Mouse (Mus musculus): ENCODE data around the gene Mettl7b.

The Mettl7b gene

DNA sequence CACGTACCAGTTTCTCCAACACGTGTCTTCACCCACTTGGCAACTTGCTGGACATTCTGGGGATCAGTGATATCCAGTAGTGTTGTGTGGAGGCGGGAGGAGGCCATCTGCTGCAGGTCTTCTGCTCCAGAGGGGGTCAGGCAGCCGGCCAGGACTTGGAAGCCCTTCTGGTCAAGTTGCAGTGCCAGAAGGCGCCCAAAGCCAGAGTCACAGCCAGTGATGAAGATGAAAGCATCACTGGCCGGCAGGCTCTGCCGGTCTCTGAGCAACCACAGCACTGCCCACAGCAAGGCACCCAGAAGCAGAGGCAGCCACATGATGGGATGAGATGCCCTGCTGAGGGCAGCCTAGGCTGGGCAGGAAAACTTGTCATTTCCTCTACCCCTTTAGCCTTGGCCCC lies 42.5 kb downstream of the Mettl7b start:
- DNase-seq: peak; percentile 60

DNA sequence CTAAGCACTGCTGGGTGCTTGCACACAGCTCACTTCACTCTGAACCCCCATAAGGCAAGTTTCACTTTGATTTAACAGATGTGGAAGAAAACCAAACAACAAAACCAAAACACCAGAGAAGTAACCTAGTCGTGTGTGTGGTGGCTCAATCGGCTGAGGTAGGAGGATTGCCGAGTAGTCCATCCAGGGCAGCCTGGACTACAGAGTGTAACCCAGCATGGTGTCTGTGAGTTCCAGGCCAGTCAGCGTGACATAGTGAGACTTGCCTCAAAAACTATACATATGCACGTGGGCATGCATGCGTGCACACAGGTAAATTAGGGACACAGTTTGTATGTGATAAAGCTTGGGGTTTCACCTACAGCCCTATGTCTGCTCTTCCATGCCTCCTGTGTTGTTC lies 43.4 kb downstream of the Mettl7b start:
- no peak for DNase-seq

DNA sequence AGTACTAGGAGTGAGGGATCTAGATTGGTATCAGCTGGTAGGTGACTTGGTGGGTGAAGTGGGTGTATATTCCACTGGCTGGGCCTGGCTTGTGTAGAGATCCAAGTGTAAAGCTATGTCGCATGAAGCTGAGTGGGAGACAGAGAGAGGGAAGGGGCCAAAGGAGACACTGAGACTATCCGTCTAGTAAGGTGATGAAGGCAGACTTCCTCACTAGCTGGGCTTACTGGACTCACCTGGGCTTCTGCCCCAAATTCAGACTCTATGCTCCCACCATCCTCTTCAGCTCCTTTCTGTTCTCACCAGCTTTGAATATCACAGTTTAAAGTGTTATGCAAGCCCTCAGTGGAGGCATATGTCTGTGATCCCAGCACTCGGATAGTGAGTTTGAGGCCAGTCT lies 44.1 kb downstream of the Mettl7b start:
- DNase-seq: no peak

DNA sequence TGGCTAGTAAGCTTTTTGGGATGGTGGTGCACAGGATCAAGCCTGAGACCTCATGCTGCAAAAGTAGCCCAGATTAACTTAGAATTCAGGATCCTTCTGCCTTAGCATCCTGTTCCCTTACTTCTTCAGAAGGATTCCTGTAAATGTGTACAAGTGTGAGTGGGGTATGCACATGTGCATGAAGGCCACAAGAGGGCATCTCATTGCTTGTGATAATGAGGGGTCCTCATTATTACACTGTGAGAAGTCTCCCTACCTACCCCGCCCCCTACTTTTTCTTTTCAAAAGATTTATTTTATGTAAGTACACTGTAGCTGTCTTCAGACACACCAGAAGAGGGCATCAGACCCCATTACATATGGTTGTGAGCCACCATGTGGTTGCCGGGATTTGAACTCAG lies 45.2 kb downstream of the Mettl7b start:
- DNase-seq: peak; percentile 4

DNA sequence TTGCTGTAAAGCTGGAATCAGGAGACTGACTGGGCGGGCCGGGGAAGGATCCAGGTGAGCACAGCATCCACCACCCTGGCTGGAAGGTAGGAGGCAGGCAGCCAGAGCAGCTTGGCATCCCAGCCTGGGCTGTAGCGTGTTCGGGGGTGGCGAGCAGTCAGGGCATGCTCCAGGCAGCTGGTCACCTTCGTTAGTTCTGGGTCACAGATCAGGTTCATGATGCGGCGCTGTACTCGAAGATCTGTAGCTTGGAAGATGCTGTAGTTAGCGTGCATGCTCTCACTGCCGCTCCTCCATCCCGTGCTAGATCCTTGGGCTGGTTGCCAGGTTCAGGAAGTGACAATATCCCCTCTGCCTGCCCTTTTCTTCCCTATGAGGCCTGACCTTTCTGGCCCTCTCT lies 47.1 kb downstream of the Mettl7b start:
- DNase-seq: peak; percentile 53

DNA sequence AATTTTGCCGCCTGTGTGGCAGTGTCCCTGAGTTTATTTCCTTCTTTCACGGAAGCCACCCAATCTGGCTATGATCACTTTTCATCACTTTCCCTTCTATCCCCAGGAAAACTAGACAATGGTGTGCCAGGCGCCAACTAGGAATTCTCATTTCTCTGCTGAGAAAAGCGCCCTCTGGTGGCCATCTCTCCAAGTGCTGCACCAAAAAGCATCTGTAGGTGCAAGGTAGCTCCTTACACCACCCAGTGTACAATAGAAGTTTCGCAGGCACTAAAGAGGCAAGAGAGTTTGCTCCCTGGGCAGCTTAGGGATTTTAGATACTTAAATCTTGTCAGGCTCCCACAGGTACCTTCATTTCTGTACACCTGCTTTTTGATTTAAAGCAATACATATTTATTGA lies 47.6 kb downstream of the Mettl7b start:
- peak; percentile 88 for DNase-seq

DNA sequence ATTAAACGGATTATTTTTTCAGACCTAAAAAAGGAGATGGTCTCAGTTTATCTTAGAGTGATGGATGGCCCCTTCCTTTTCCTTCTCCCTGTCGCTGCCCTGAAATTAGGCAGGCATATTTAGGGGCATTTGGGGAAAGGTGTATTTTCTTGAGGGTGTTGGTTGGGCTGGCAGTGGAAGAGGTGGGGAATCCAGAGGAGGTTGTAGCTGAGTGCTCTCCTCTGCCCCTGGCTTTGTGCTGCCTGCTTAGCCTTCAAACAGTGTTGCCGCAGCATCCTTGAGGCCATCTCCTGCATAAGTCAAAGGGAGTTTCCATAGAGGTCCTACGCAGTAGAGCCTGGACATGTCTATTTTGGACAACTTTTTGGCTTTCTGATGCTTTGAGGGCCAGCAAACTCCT lies 48.0 kb downstream of the Mettl7b start:
- DNase-seq: no peak

DNA sequence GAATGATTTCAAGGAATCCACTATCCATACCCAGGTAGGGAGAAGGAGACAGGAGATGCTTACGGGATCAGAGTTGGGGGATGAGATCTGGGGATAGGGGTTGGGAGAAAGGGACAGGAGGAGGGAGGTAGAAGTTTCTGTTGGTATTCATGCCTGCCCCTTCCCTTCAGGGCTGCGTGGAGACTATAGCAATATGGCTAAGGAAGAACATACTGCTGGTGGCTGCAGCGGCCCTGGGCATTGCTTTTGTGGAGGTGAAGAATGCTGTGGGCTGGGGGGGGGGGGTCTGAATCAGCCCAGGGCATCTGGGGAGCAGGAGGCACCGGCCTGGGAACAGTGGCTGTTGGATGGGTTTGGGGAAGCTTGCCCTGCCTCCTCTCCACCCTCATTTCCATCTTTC lies 48.5 kb downstream of the Mettl7b start:
- no peak for DNase-seq

DNA sequence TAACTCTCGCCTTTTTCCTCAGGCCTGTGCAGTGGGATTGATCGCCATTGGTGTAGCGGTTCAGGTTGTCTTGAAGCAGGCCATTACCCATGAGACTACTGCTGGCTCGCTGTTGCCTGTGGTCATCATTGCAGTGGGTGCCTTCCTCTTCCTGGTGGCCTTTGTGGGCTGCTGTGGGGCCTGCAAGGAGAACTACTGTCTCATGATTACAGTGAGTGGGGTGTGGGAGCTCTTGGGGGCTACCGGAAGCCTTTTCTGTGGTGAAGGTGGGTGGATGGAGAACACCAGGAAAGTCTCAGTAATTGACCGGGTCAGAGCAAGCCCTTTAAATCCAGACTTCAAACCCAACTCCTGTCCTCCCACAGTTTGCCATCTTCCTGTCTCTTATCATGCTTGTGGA lies 49.4 kb downstream of the Mettl7b start:
- DNase-seq: peak; percentile 17

DNA sequence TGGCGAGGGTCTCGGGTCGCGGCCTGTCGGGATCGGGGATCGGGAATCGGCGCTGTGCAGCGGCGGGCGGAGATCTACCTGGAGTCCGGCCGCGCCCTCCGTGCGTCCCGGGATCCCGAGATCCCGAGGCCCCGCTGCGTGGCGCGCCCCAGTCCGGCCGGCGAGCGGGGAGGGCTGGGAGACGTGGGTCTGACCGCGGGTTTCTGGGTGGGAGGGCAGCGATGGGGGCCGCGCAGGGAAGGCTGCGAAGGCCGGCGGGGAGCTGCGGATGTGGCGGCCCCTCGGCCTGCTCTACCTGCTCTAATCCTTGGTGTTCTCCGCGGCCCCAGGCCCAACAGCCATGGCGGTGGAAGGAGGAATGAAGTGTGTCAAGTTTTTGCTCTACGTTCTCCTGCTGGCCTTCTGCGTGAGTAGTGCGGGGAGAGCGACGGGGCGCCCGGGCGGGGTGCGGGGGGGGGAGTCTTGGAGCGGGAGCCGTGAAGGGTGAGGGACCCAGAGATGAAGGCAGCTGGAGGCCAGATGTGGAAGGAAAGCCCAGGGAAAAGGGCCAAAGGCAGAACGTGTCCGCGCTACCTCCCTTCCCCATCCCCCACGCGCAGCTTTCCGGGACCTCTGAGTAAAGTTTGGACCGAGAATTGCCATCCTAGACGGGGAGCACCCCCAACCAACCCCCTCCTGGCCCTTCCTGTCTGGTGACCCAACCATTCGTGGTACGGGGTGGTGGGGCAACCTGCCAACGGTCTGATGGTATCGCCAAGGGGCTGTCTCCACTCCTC lies 50.5 kb downstream of the Mettl7b start:
- peak; percentile 71 for DNase-seq

DNA sequence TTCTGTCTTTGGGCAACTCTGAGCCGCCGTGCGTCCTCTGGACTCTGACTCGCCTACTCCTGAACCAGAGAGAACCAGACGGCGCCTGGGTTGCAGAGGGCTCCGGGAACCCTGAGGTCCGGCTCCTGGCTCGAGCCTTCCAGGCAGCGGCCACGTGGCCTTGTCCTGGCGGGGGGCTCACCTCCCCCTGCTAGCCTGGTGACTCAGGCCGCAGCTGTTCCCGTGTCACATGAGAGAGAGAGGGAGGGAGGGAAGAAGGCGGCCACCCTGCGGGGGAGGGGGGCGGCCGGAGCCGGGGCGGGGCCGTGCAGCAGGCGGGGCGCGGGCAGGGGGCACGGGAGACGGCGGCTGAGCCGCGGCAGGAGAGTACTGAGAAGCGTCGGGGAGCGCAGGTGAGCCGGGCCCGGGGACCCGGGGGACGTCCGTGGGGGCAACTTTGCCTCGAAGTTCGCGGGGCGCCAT lies 51.2 kb downstream of the Mettl7b start:
- peak; percentile 95 for DNase-seq

DNA sequence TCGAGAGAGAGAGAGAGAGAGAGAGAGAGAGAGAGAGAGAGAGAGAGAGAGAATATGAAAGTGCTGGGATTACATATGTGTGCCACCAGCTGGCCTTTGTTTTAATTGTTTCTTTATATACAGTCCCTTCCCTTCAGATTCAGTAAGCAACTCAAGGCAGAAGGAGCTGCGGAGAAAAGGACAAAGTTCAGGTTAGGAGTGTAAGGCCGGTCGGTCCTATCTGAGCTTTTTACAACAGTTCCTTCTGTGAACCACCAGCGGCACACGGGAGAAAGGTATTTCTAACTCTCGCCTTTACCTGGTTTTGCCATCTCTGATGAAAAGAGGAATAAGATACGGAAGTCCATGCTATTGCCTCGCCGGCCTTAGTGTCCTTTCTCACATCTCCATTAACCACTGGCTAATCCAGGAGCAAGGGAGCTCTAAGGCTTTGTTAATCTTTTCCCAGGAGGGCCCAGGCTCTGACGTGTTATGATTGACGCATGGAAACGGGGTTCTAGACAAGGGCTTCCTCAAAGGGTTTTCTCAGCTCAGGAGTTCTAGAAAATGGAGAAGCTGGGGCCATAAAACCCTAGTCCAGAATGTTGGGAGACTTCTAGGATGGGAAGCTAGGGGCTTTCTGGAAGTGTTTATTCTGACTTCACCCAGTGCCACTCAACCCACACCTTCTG lies 51.9 kb downstream of the Mettl7b start:
- DNase-seq: peak; percentile 85
